Mouse (Mus musculus): ENCODE data around the gene Itih5. TPM values are rescaled to one million over a fixed set of nuclear protein-coding genes. Genes with fewer than 3 reads are reported as not detected.

Itih5 gene
- 1 to 10 TPM; 6.6 TPM for total RNA-seq (2023)

GRCm38 (mm10) chr2:10153201-10154075, at the start of gene Itih5:
Gene Itih5 (plus strand): TSS chr2:10153571.

GRCm38 (mm10) chr2:10131296-10131695, 22.1 kb upstream of the Itih5 start, which contains the start of gene Itih2:
Gene Itih2 (minus strand): TSS chr2:10131396.

Other genes with a start within 250 kb of the Itih5 start
- gene Taf3, start 105.0 kb upstream of the Itih5 start, total RNA-seq (2023) = 10 to 100 TPM in 1 of 2 experiments, 1 to 10 TPM in 1; 9.5 to 10.2 TPM
- gene Atp5c1, start 73.1 kb upstream of the Itih5 start, total RNA-seq (2023) = 100 to 1,000 TPM; 115 to 116 TPM
- gene Kin, start 73.0 kb upstream of the Itih5 start, total RNA-seq (2023) = 10 to 100 TPM; 15.8 to 17.9 TPM
- gene Itih2, start 22.2 kb upstream of the Itih5 start, total RNA-seq (2023) = not detected
- 10 to 100 TPM; 10.7 to 14.8 TPM for gene Sfmbt2, start 216.9 kb downstream of the Itih5 start, total RNA-seq (2023)

All from neutrophil, adult 83 days (primary cell).